Mouse (Mus musculus) C2C12 (cell line): ENCODE measurements around the gene Amdhd2.

ENCODE experiments used
- CTCF ChIP-seq: IDR thresholded peaks from one replicate; pipeline ENCODE4 v1.5.1; 2011; ENCODE audit not compliant: control insufficient read depth, insufficient read depth, insufficient read length
- FOSL1 ChIP-seq: IDR thresholded peaks from one replicate; pipeline ENCODE4 v1.8.0; 2011; ENCODE audit warnings: mild to moderate bottlenecking, low read length; ENCODE audit not compliant: poor library complexity, insufficient read depth, severe bottlenecking
- MAX ChIP-seq: IDR thresholded peaks from one replicate; pipeline ENCODE4 v1.6.1; 2011; ENCODE audit warnings: mild to moderate bottlenecking, control low read depth
- MYOG ChIP-seq: IDR thresholded peaks from one replicate; pipeline ENCODE4 v1.6.1; 2011; ENCODE audit not compliant: control insufficient read depth, insufficient read length; ENCODE audit errors: extremely low read depth
- USF1 ChIP-seq: IDR thresholded peaks from one replicate; pipeline ENCODE4 v1.6.1; 2011; ENCODE audit warnings: low read depth, mild to moderate bottlenecking, control low read depth, moderate library complexity

GRCm38 (mm10) chr17:24170125-24170524 lies 6.6 kb upstream of the Amdhd2 start:
- TF ChIP-seq MYOG, result no peak
- no peak for TF ChIP-seq CTCF
- no peak for TF ChIP-seq MAX
- TF ChIP-seq USF1, result no peak
- TF ChIP-seq FOSL1, result no peak
